Mouse (Mus musculus) cerebellum, adult 9-11 months (tissue): ENCODE results near the gene Tpst1.
"Not testable (repeated sequence)": the region's sequence is repeated elsewhere in the genome, so short reads cannot be mapped to it uniquely, and the experiment has no call there.

Experiments used
- DNase-seq: peaks from one replicate; pipeline ENCODE4 v3.0.0; 2022

The Tpst1 gene

DNA sequence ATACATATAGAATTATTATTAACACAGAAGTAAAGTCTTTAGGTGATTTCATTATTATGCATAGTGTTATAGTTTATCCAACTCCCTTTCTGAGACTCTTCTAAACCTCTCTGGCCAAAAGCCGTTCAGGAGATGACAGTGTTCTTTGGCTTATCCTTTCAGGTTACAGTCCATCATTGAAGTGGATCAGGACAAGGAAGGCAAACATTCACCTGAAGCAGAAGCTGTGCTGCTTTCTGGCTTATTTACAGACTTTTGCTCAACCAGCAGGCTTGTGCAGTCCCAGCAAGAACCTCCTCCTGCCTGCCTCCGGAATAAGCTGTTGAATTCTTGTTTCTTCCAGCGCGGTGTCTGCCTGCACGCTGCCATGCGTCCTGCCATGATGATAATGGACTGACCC is at the start of gene Tpst1:
TSS of gene Tpst1 (plus strand) at position 301 of the 400 bp plus-strand sequence.
- no peak for DNase-seq

- DNase-seq: peak; percentile 80
Measured at GRCm38 (mm10) chr5:130023767-130024539, 49.2 kb upstream of the Tpst1 start.

DNA sequence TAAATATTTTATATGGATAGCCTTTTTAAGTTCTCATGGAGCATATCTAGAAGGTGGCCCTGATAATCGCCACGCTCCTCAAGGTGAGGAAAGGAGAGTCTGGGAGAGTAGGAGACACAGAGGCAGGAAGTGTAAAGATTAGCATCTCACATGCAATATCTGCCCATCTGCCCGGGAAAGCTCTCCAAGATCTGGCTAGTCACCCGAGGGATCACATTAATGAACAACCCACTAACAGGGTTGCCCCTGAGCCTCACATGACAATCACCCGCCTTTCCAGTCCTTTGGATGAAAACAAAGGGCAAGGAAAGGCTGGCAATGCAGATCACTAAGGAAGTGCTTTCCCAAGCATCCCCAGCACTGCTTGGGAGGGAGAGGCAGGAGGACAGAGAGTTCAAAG is 46.0 kb upstream of the Tpst1 start:
- DNase-seq: no peak

GRCm38 (mm10) chr5:130027696-130028095 is 45.4 kb upstream of the Tpst1 start:
- no peak for DNase-seq

DNA sequence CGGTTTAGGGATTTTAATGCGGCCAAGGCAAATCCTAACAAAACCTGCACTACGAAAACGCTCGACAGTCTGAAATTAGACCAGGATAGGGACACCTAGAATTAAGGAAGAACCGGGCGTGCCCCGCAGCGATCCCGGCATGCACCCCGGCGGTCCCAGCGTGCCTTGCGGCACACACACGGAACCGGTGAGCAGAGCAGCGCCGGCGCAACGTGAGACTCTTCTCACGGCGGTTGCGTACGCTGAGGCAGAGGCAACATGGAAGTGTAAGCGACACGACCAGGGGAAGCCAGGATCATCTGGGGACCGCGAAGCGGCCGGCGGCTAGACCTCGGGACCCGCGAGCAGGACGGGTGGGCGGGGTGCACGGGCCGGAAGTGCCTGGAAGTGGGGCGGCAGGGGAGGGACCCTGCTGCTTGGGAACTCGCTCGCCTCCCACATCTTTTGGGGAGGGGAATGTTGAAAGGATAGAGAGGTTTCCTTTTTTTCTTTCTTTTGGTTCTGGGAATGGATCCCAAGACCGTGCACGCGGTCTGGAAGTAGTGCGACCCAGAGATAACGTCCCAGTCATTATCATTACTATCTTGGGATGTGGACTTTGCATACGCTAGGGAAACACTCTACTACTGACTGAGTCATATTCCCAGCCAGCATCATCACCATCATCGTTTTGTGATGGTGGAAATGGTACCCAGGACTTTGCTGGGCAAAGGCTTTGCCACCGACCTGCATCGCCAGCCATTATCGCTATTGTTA is 43.8 kb upstream of the Tpst1 start, which contains the start of the genes Asl and Crcp:
TSS of gene Asl (minus strand) at position 106 of the 756 bp plus-strand sequence.
TSS of gene Crcp (plus strand) at position 149 of the 756 bp plus-strand sequence.
- peak; percentile 85 for DNase-seq

- no peak for DNase-seq
Measured at GRCm38 (mm10) chr5:130031410-130032390, 41.4 kb upstream of the Tpst1 start.

- no peak for DNase-seq
Measured at GRCm38 (mm10) chr5:130033869-130034268, 39.3 kb upstream of the Tpst1 start.

GRCm38 (mm10) chr5:130036300-130036699 is 36.8 kb upstream of the Tpst1 start:
- not testable (repeated sequence) for DNase-seq

- peak; percentile 64 for DNase-seq
Measured at GRCm38 (mm10) chr5:130037752-130038455, 35.2 kb upstream of the Tpst1 start.

- DNase-seq: no peak
Measured at GRCm38 (mm10) chr5:130040797-130041196, 32.3 kb upstream of the Tpst1 start.

DNA sequence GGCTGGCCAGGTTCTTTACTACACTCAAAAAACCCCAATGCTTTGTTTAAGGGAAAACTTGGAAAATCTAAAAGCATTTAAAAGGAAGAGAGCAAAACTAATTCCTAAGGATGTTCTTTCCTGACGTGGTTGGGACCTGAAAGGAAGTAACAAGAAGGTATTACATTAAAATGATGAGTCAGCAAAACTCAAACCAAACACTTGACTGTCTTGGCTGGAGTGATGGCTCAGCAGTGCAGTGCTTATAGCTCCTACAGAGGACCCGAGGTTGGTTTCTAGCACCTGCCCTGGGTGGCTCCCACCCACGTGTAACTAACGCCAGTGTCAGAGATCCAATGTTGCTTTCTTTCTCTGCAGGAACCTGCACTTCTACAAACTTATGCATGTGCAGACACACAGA is 31.9 kb upstream of the Tpst1 start:
- DNase-seq: no peak

DNA sequence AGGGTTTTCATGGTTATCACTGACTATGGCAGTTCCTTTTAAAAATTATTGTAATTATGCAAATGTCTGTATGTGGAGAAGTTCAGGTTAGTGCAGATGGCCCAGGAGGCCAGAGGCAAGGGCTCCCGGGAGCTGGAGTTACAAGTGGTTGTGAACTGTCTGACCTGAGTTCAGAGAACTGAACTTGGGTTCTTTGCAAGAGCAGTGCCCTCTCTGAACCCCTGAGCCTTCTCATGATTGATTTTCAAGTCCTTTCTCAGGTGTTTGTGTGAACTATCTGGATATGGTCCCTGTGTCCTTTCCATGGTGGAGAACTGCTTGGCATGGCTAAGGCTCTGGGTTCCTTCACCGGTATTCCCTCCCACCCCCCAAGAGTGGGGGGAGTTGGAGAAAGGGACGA is 29.4 kb upstream of the Tpst1 start:
- no peak for DNase-seq

DNA sequence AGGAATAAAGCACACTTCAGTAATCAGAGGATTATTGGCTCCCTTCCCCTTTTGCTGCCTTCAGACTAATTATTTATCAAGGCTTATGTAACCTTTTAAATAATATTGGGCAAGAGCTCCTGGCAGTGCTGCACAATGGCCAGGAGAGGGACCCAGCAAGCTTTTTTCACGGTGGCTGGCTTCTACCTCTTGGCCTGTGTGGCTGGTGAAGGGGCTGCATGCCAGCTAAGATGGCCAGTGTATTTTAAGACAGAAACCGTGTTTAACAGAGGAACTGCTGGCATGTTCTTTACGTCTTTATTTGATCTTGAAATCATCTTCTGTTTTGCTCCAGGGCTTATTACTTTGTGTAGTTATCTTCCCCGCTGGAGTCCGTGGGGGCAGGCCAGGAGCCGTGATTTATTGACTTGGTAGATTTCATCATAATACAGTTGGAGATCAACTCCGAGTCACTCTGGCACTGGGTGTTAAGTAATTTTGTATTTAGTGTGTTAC is 28.9 kb upstream of the Tpst1 start:
- DNase-seq: peak; percentile 89

DNA sequence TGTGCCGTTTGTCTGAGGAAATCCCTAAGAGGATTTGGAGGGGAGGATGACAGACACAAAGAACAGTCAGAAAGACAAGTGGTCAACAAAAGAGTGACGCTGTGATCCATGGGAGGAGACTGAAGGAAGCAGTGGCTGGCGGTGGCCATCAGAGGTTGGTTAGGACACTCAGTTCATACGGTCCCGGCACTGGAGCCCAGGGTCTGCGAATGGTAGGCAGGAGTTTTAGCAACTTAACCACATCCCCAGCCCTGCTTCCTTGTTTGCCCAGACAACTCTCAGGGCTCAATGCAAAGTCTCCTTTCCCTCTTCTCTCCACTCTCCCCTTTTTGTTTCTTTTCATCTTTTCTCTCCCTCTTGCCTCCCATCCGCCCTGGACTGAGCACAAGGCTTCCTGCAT is 27.0 kb upstream of the Tpst1 start:
- no peak for DNase-seq

- DNase-seq: no peak
Measured at GRCm38 (mm10) chr5:130046589-130046988, 26.5 kb upstream of the Tpst1 start.

DNA sequence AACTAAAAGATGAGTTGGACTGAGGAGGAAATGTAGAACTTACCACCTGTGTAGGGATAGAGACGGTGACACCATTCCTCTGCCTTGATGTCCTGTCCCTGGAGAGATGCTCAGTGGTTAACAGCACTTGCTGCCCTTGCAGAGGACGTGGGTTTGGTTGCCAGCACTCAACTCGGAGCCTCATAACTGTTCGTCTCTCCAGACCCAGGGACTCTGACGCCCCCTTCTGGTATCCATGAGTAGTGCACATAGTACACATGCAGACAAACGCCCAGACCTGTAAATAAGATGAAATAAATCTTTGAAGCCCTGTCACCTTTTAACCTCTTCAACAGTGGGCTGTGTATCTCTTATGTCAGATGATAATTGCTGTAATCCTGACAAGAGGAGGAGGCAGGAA is 26.1 kb upstream of the Tpst1 start:
- DNase-seq: no peak

DNA sequence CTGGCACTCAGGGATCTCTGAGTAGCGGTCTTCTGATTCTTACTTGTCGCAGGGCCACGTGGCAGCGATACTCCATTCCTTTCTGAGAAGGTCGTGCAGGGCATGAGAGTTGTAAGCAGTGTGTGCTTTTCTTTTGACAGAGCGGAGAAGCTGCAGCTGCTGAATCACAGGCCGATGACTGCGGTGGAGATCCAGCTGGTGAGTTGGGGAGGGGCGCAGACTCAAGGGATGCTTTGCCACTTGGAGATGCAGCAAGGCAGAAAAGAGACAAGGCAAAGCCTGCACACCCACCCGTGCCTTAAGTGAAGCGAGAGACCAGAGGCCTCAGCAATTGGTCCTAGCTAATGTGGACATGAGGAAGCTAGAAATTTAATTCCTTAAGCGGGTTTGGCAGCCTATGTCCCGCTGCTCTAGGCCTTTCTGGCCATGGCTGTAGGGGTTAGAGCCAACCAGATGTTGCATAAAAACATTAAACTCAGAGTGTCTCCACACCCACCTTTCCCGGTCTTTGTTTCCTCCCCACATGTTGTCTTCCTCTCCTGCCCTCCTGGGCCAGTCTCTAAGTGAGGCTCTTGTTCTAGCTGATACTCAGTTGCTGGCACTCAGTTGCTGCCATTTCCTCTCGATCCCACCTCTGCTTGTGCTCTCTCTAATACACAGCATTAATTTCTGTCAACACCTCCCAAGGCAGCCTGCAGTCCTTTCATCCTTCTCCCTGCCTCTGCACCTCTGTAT is 24.2 kb upstream of the Tpst1 start:
- no peak for DNase-seq

DNA sequence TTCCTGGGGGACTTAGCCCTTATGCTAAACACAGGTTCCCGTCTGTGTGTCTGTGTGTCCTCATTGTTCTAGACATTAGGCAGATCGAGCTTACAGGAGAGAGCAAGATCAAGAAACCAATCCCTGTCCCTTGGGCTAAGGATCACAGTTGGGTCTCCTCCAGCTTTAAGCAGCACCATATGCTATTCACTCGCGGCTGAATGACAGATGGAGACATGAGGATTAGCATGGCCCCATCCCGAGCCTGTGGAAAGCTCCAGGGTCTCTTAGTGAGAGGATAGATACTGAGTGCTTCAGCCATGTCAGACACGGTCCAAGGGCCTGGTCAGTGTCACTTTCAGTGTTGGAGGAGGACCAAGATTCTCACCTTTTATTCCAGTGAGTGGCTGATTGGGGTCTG is 22.7 kb upstream of the Tpst1 start:
- DNase-seq: peak; percentile 94

GRCm38 (mm10) chr5:130051073-130051860 is 21.9 kb upstream of the Tpst1 start:
- peak; percentile 59 for DNase-seq

GRCm38 (mm10) chr5:130052510-130052909 is 20.6 kb upstream of the Tpst1 start:
- no peak for DNase-seq
